Mouse (Mus musculus) ES-E14 (cell line): Measurements from ENCODE around the gene Efl1. TPM values are rescaled to one million over a fixed set of nuclear protein-coding genes. Genes with fewer than 3 reads are reported as not detected.

Experiments used
- DNase-seq: peaks from one replicate; pipeline ENCODE4 v3.0.0-alpha.2; 2013; ENCODE audit warnings: low read depth, low spot score
- H3K27ac ChIP-seq: 2 replicates; pipeline ENCODE4 v1.5.1; 2012; ENCODE audit warnings: low read depth, mild to moderate bottlenecking, low read length, moderate library complexity, mixed read lengths; ENCODE audit not compliant: poor library complexity, insufficient read depth, severe bottlenecking
- H3K36me3 ChIP-seq: 2 replicates; pipeline ENCODE4 v1.6.1; 2012; ENCODE audit warnings: mild to moderate bottlenecking, low read length, moderate library complexity, mixed read lengths; ENCODE audit not compliant: control insufficient read depth, poor library complexity, insufficient read depth, severe bottlenecking
- H3K4me1 ChIP-seq, 2 experiments: fragments of 150-350 bp in 1 of 2; sonication (generic) in 1 of 2; 2 replicates each; pipeline ENCODE4 v1.6.1; 2012; ENCODE audit warnings: low read length in 2 of 2, mild to moderate bottlenecking in 1 of 2, mixed read lengths in 1 of 2; ENCODE audit not compliant: control insufficient read depth in 2 of 2, insufficient read depth in 2 of 2, poor library complexity in 1 of 2
- H3K4me3 ChIP-seq, 2 experiments: fragments of 150-350 bp in 1 of 2; sonication (generic) in 1 of 2; 2 replicates each; pipeline ENCODE4 v1.5.1; 2012; ENCODE audit warnings: low read length in 2 of 2, low read depth in 1 of 2, mild to moderate bottlenecking in 1 of 2, mixed read lengths in 1 of 2; ENCODE audit not compliant: insufficient read depth in 1 of 2, poor library complexity in 1 of 2, severe bottlenecking in 1 of 2
- H3K9ac ChIP-seq: 2 replicates; pipeline ENCODE4 v1.6.1; 2012; ENCODE audit warnings: low read depth, mild to moderate bottlenecking, low read length, mixed read lengths; ENCODE audit not compliant: poor library complexity, insufficient read depth, severe bottlenecking
- H3K9me3 ChIP-seq: fragments of 150-350 bp; sonication (generic); 2 replicates; pipeline ENCODE4 v1.6.1; 2012; ENCODE audit warnings: low read depth, mild to moderate bottlenecking, low read length; ENCODE audit not compliant: control insufficient read depth, insufficient read depth
- CHD2 ChIP-seq: IDR thresholded peaks from 2 replicates; pipeline ENCODE4 v1.6.1; 2014; ENCODE audit warnings: mild to moderate bottlenecking, low read depth, low read length, inconsistent platforms
- HCFC1 ChIP-seq: IDR thresholded peaks from 2 replicates; pipeline ENCODE4 v1.6.1; 2012; ENCODE audit warnings: low read length, inconsistent platforms, borderline replicate concordance; ENCODE audit not compliant: insufficient read depth
- MAFK ChIP-seq: IDR thresholded peaks from 2 replicates; pipeline ENCODE4 v1.6.1; 2014; ENCODE audit warnings: mild to moderate bottlenecking, low read depth, low read length, inconsistent platforms; ENCODE audit not compliant: insufficient read depth
- ZC3H11A ChIP-seq: IDR thresholded peaks from 2 replicates; pipeline ENCODE4 v1.6.1; 2012; ENCODE audit warnings: low read depth, mild to moderate bottlenecking, inconsistent platforms, low read length, borderline replicate concordance
- ZNF384 ChIP-seq: IDR thresholded peaks from 2 replicates; pipeline ENCODE4 v1.6.1; 2012; ENCODE audit warnings: low read depth, low read length, inconsistent platforms
- in situ Hi-C, 2 experiments: fragments of 600-800 bp; cut with MboI; formaldehyde crosslinking; loops; one replicate each; pipeline ENCODE4 v1.15.1; 2025; ENCODE audit warnings: low sequenced_read_pairs in 2 of 2, inconsistent platforms in 1 of 2; ENCODE audit not compliant: unreplicated experiment in 2 of 2
- total RNA-seq: library from RNA; depleted of rRNA; stranded (reverse); fragments of 300-350 nt; gene quantifications from 2 replicates; pipeline ENCODE4 v1.2.3, GENCODE M21; 2012; rRNA removed

The Efl1 gene
- total RNA-seq, 1 experiment = 17.0 TPM

- no peak overlapping the region for H3K9ac ChIP-seq
- H3K9me3 ChIP-seq = no peaks in the 10 kb centered on the region
- no peak overlapping the region for H3K27ac ChIP-seq
- H3K4me1 ChIP-seq = peaks cover 2 to 4% of the 10 kb centered on the region in 2 experiments; a peak in 1 of 4 replicates
- no peak for TF ChIP-seq MAFK
- no peak for TF ChIP-seq ZC3H11A
- no peak for TF ChIP-seq CHD2
- TF ChIP-seq HCFC1 = no peak
- no peak for TF ChIP-seq ZNF384
- no peak for DNase-seq
- no peaks in the 10 kb centered on the region for H3K36me3 ChIP-seq
- H3K4me3 ChIP-seq = no peak overlapping the region
- in situ Hi-C loops = no loop called here
Measured at GRCm38 (mm10) chr7:82821501-82821900, 173.1 kb downstream of the Efl1 start.

GRCm38 (mm10) chr7:82822528-82822927 is 174.1 kb downstream of the Efl1 start:
- Histone ChIP-seq H3K4me1 (peaks cover 2 to 5% of the 10 kb centered on the region in 2 experiments; a peak in 1 of 4 replicates), H3K36me3 (no peaks in the 10 kb centered on the region), H3K4me3 (no peak overlapping the region), H3K9me3 (no peaks in the 10 kb centered on the region), H3K27ac (no peak overlapping the region), H3K9ac (no peak overlapping the region)
- DNase-seq = no peak
- in situ Hi-C loops = no loop called here
- TF ChIP-seq ZC3H11A (no peak), CHD2 (no peak), ZNF384 (no peak), MAFK (no peak), HCFC1 (no peak)

Other genes with a start within 250 kb of the Efl1 start
- gene Saxo2, start 86 bp upstream of the Efl1 start, total RNA-seq = 1.1 and 1.2 TPM in 2 replicates
- 2.6 and 4.4 TPM in 2 replicates for gene Mex3b, start 218.7 kb downstream of the Efl1 start, total RNA-seq